17 mouse cellular contexts compared by ENCODE assay signal in genomic region chrX:139016540-139016939, GRCm38 (mm10).
A peak's percentile ranks its signal among the peaks of the same experiment; 100 is the strongest.
DNase-seq lines count a peak whose midpoint lies in the region; ATAC-seq and TF ChIP-seq lines count a peak whose summit lies in the region.
"Had no signal": no experiment of that assay in that cellular context is flagged by ENCODE, and none has a peak within 500 bp of the region (broad histone marks: within the 10 kb centered on the region; RNA-seq: fewer than 3 reads in every experiment).

No protein-coding gene starts in this region.

- in situ Hi-C loops in Patski (cut with MboI; ENCODE audit: low pct_unique_long_range_greater_than_20kb), result loop anchor here (5.0 kb wide), 1 partner anchor 1874 kb away; no protein-coding TSS in a partner anchor

- CTCF ChIA-PET in Patski (lab: Charles Lee), result interaction anchor here (1.1 kb wide), 1 partner anchor 10 kb away, joined by 3 read pairs; no protein-coding TSS in a partner anchor

- POLR2A ChIA-PET in Patski (lab: Charles Lee), result no interaction called here

- 56% methylated on average over 1 of the region's 1 CpGs for WGBS in forebrain, postnatal 0 days
- WGBS in forebrain, embryonic 16.5 days, result 58% methylated on average over 1 of the region's 1 CpGs

- peak; percentile 2 for DNase-seq in forebrain, postnatal 0 days
- DNase-seq in layer of hippocampus, adult 2 months (ENCODE audit: low spot score in 2 of 2), result no peak
- no peak for DNase-seq in layer of hippocampus, adult 8-10 months (ENCODE audit: low spot score in 2 of 2)
- DNase-seq in 3T3-L1 (ENCODE audit: low read depth, low spot score) (peak; percentile 14), Patski (ENCODE audit: low read depth, low spot score) (no peak)
- DNase-seq in urinary bladder, postnatal 25 days (ENCODE audit: low spot score), result no peak
- no peak for DNase-seq in adrenal gland, postnatal 10 days
- DNase-seq: adrenal gland, postnatal 25 days; cerebellum, postnatal 36 days; kidney, adult 2 months; thymus, postnatal 36 days had no signal

- H3K9ac ChIP-seq in forebrain, postnatal 0 days, result no peak overlapping the region
- H3K9ac ChIP-seq in forebrain, embryonic 16.5 days (replicated peaks; ENCODE audit: low read depth, low read length), result no peak overlapping the region
- H3K9ac ChIP-seq: embryonic facial prominence, embryonic 12.5 days; heart, embryonic 15.5 days; hindbrain, embryonic 15.5 days; limb, embryonic 13.5 days had no signal

- H3K4me2 ChIP-seq in forebrain, postnatal 0 days (ENCODE audit: low read depth), result no peak overlapping the region
- H3K4me2 ChIP-seq in forebrain, embryonic 16.5 days (ENCODE audit: low read length), result no peak overlapping the region
- H3K4me2 ChIP-seq: embryonic facial prominence, embryonic 12.5 days; heart, embryonic 15.5 days; hindbrain, embryonic 15.5 days; limb, embryonic 13.5 days had no signal

- H3K27ac ChIP-seq in forebrain, postnatal 0 days (ENCODE audit: low read depth, low read length), result no peak overlapping the region
- H3K27ac ChIP-seq in forebrain, embryonic 16.5 days (ENCODE audit: low read length), result no peak overlapping the region
- H3K27ac ChIP-seq in layer of hippocampus, adult 2 months, result no peak overlapping the region
- H3K27ac ChIP-seq: embryonic facial prominence, embryonic 12.5 days; heart, embryonic 15.5 days; hindbrain, embryonic 15.5 days; limb, embryonic 13.5 days had no signal

- no peaks in the 10 kb centered on the region for H3K36me3 ChIP-seq in forebrain, postnatal 0 days (ENCODE audit: insufficient read depth)
- H3K36me3 ChIP-seq in forebrain, embryonic 16.5 days (ENCODE audit: control insufficient read depth, insufficient read depth), result no peaks in the 10 kb centered on the region
- H3K36me3 ChIP-seq: embryonic facial prominence, embryonic 12.5 days; heart, embryonic 15.5 days; hindbrain, embryonic 15.5 days; limb, embryonic 13.5 days had no signal

- TF ChIP-seq CTCF in forebrain, postnatal 0 days (IDR thresholded peaks at IDR 0.05; ENCODE audit: low read depth), result peak; percentile 52
- TF ChIP-seq CTCF in layer of hippocampus, adult 2 months (conservative IDR thresholded peaks at IDR 0.05), result peak; percentile 68
- TF ChIP-seq CTCF in Patski (IDR thresholded peaks at IDR 0.05), result peak; percentile 21

- no peak overlapping the region for H3K4me3 ChIP-seq in forebrain, postnatal 0 days (ENCODE audit: low read depth, low read length)
- H3K4me3 ChIP-seq in forebrain, embryonic 16.5 days (replicated peaks; ENCODE audit: low read length), result no peak overlapping the region
- H3K4me3 ChIP-seq in layer of hippocampus, adult 2 months, result no peak overlapping the region
- H3K4me3 ChIP-seq: embryonic facial prominence, embryonic 12.5 days; heart, embryonic 15.5 days; hindbrain, embryonic 15.5 days; limb, embryonic 13.5 days; myocyte had no signal

- peak; percentile 48; the same call in 1 of the 2 replicates for ATAC-seq in forebrain, postnatal 0 days
- no peak for ATAC-seq in forebrain, embryonic 16.5 days
- ATAC-seq in Patski, result no peak

- H3K4me1 ChIP-seq in forebrain, postnatal 0 days (ENCODE audit: insufficient read depth), result no peaks in the 10 kb centered on the region
- no peaks in the 10 kb centered on the region for H3K4me1 ChIP-seq in forebrain, embryonic 16.5 days (replicated peaks; ENCODE audit: control insufficient read depth, insufficient read depth, low read length)
- H3K4me1 ChIP-seq: embryonic facial prominence, embryonic 12.5 days; heart, embryonic 15.5 days; hindbrain, embryonic 15.5 days; limb, embryonic 13.5 days had no signal

- H3K9me3 ChIP-seq in forebrain, postnatal 0 days (ENCODE audit: low read length), result no peaks in the 10 kb centered on the region
- no peaks in the 10 kb centered on the region for H3K9me3 ChIP-seq in forebrain, embryonic 16.5 days (ENCODE audit: control insufficient read depth, low read length)
- H3K9me3 ChIP-seq: embryonic facial prominence, embryonic 12.5 days; heart, embryonic 15.5 days; hindbrain, embryonic 15.5 days; limb, embryonic 13.5 days had no signal

- H3K27me3 ChIP-seq in forebrain, postnatal 0 days (ENCODE audit: insufficient read depth, low read length), result no peaks in the 10 kb centered on the region
- H3K27me3 ChIP-seq in forebrain, embryonic 16.5 days (replicated peaks; ENCODE audit: control insufficient read depth, insufficient read depth, low read length), result no peaks in the 10 kb centered on the region
- peaks cover 37% of the 10 kb centered on the region for H3K27me3 ChIP-seq in Patski
- H3K27me3 ChIP-seq: embryonic facial prominence, embryonic 12.5 days; heart, embryonic 15.5 days; hindbrain, embryonic 15.5 days had no signal

Comparison
In these comparisons a context has a peak if more than half of its experiments do, and no peak if none do; other contexts are left out.
1. DNase-seq: peak in forebrain, postnatal 0 days (single experiment) and 3T3-L1 (single experiment); none in layer of hippocampus, adult 2 months (0 of 2), layer of hippocampus, adult 8-10 months (0 of 2), Patski (single experiment), urinary bladder, postnatal 25 days (single experiment) and adrenal gland, postnatal 10 days (single experiment).
2. Peak in every context shown above with its lines, with median percentiles within 50 percentile points of each other: CTCF ChIP-seq.